13 mouse cellular contexts compared by ENCODE assay signal in genomic region chr7:81860996-81861395, GRCm38 (mm10). TPM values are rescaled to one million over a fixed set of nuclear protein-coding genes. Genes with fewer than 3 reads are reported as not detected.
DNase-seq lines count a peak whose midpoint lies in the region; ATAC-seq and TF ChIP-seq lines count a peak whose summit lies in the region.
"Had no signal": no experiment of that assay in that cellular context is flagged by ENCODE, and none has a peak within 500 bp of the region (broad histone marks: within the 10 kb centered on the region; RNA-seq: fewer than 3 reads in every experiment).

No protein-coding gene starts in this region.

- H3K4me1 ChIP-seq in neural tube, embryonic 12.5 days: peaks cover 19% of the 10 kb centered on the region; the same call in 1 of the 2 replicates
- no peaks in the 10 kb centered on the region; the same call in 1 of the 2 replicates for H3K4me1 ChIP-seq in cerebellum, adult 2 months (ENCODE audit: control insufficient read depth, insufficient read depth, low read length)

- no peak for ATAC-seq in neural tube, embryonic 12.5 days (ENCODE audit: low FRiP score, low read depth)
- ATAC-seq in megakaryocyte progenitor cell, adult 5-6 weeks (replicated peaks; ENCODE audit: poor library complexity): peak; percentile 8; the same call in 1 of the 2 replicates

- no peak overlapping the region for H3K4me3 ChIP-seq in neural tube, embryonic 12.5 days
- H3K4me3 ChIP-seq in cerebellum, adult 2 months (replicated peaks; ENCODE audit: insufficient read depth, low read depth, low read length): no peak overlapping the region

- H3K4me2 ChIP-seq in neural tube, embryonic 12.5 days (replicated peaks): peak overlapping the region; percentile 99; the same call in 1 of the 2 replicates

- 82% methylated on average over 5 of the region's 5 CpGs for WGBS in neural tube, embryonic 12.5 days
- WGBS in cerebellum, adult 2 months: 78% methylated on average over 5 of the region's 5 CpGs

- no peak for TF ChIP-seq CTCF in cerebellum, adult 2 months (IDR thresholded peaks at IDR 0.05; ENCODE audit: borderline replicate concordance, insufficient read depth, low read depth, low read length)

- peaks cover 10% of the 10 kb centered on the region; the same call in 1 of the 2 replicates for H3K27me3 ChIP-seq in neural tube, embryonic 12.5 days (replicated peaks)
- peaks cover 2% of the 10 kb centered on the region; the same call in 1 of the 2 replicates for H3K27me3 ChIP-seq in cerebellum, adult 2 months (ENCODE audit: control insufficient read depth, insufficient read depth, low read length)

- H3K9ac ChIP-seq in neural tube, embryonic 12.5 days: no peak overlapping the region
- H3K9ac ChIP-seq: embryonic facial prominence, embryonic 12.5 days had no signal

- no peak overlapping the region for H3K27ac ChIP-seq in neural tube, embryonic 12.5 days
- no peak overlapping the region for H3K27ac ChIP-seq in cerebellum, adult 2 months (ENCODE audit: insufficient read depth, low read length)
- H3K27ac ChIP-seq: embryonic facial prominence, embryonic 12.5 days had no signal

- peak; percentile 91 for DNase-seq in heart, adult 11 months
- DNase-seq in heart, adult 8-10 months (ENCODE audit: low spot score): no peak
- DNase-seq in neural tube, embryonic 10.5 days (ENCODE audit: extremely low spot score, low spot score): no peak
- peak; percentile 72 for DNase-seq in thymus, postnatal 4 days
- DNase-seq in cerebellum, adult 2 months: no peak
- DNase-seq in frontal cortex, postnatal 10 days (ENCODE audit: low spot score in 2 of 2): no peak

- no peak for TF ChIP-seq POLR2A in cerebellum, adult 2 months (IDR thresholded peaks at IDR 0.05; ENCODE audit: borderline replicate concordance, insufficient read depth, low read length)

- no peaks in the 10 kb centered on the region for H3K9me3 ChIP-seq in neural tube, embryonic 12.5 days
- H3K9me3 ChIP-seq: embryonic facial prominence, embryonic 12.5 days had no signal

- H3K36me3 ChIP-seq in neural tube, embryonic 12.5 days: no peaks in the 10 kb centered on the region
- H3K36me3 ChIP-seq: embryonic facial prominence, embryonic 12.5 days had no signal

RNA-seq across cellular contexts. Expression of gene Tm6sf1, which starts 2.2 kb away (rescaled TPM):
- 10 to 100 TPM in 1 of 4 experiments, 1 to 10 TPM in 3; 8.0 to 10.9 (median 8.8) TPM for total RNA-seq in heart, adult 8-10 months (2022)
- 14.5 and 16.6 TPM in 2 replicates for polyA plus RNA-seq in neural tube, embryonic 12.5 days (2016; fragmentation: Nextera tagmentation; extraction: Ambion mirVana)
- total RNA-seq in megakaryocyte progenitor cell, adult 5-6 weeks (2015): 186 and 194 TPM in 2 replicates
- total RNA-seq in megakaryocyte progenitor cell, adult 5-6 weeks (2017): 159 and 203 TPM in 2 replicates
- 39.2 and 40.9 TPM in 2 replicates for polyA plus RNA-seq in cerebellum, adult 2 months (2012; rRNA removed)

RNA-seq across cellular contexts. Expression of gene Gm10160, which starts 5.4 kb away (rescaled TPM):
- not detected for total RNA-seq in heart, adult 8-10 months (2022)
- not detected in 2 replicates for polyA plus RNA-seq in neural tube, embryonic 12.5 days (2016; fragmentation: Nextera tagmentation; extraction: Ambion mirVana)
- not detected in 2 replicates for total RNA-seq in megakaryocyte progenitor cell, adult 5-6 weeks (2015)
- total RNA-seq in megakaryocyte progenitor cell, adult 5-6 weeks (2017): not detected in 2 replicates
- not detected in 2 replicates for polyA plus RNA-seq in cerebellum, adult 2 months (2012; rRNA removed)
- total RNA-seq: adrenal gland, adult 18-20 months; CH12.LX; layer of hippocampus, postnatal 14 days had no signal
- polyA plus RNA-seq: embryonic facial prominence, embryonic 12.5 days; gonadal fat pad, adult 2 months had no signal

RNA-seq across cellular contexts. Expression of gene Btbd1, which starts 31.8 kb away (rescaled TPM):
- 100 to 1,000 TPM; 134 to 162 (median 154) TPM for total RNA-seq in heart, adult 8-10 months (2022)
- 102 and 108 TPM in 2 replicates for polyA plus RNA-seq in neural tube, embryonic 12.5 days (2016; fragmentation: Nextera tagmentation; extraction: Ambion mirVana)
- total RNA-seq in megakaryocyte progenitor cell, adult 5-6 weeks (2015): 55.0 and 59.1 TPM in 2 replicates
- 70.8 and 105 TPM in 2 replicates for total RNA-seq in megakaryocyte progenitor cell, adult 5-6 weeks (2017)
- 67.5 and 72.5 TPM in 2 replicates for polyA plus RNA-seq in cerebellum, adult 2 months (2012; rRNA removed)

Comparison
In these comparisons a context has a peak if more than half of its experiments do, and no peak if none do; other contexts are left out.
1. DNase-seq: peak in heart, adult 11 months (single experiment) and thymus, postnatal 4 days (single experiment); none in heart, adult 8-10 months (single experiment), neural tube, embryonic 10.5 days (single experiment), cerebellum, adult 2 months (0 of 2) and frontal cortex, postnatal 10 days (0 of 2).
2. RNA of gene Tm6sf1, which starts 2.2 kb away (total RNA-seq): 159 to 203 TPM in megakaryocyte progenitor cell, adult 5-6 weeks; 8.0 to 10.9 TPM in heart, adult 8-10 months; every median in the first group is over 10 times any median in the second.